Mouse (Mus musculus) liver, embryonic 14.5 days (tissue): Measurements from ENCODE around the gene Prkcb. TPM values are rescaled to one million over a fixed set of nuclear protein-coding genes. Genes with fewer than 3 reads are reported as not detected.

Source experiments
- ATAC-seq: fragments of 200-750 bp; cut with Nextera tagmentation; 2 replicates; pipeline ENCODE4 v1.8.0; 2017; ENCODE audit warnings: moderate number of reproducible peaks, mild to moderate bottlenecking, moderate library complexity; ENCODE audit not compliant: insufficient read depth
- DNase-seq, 3 experiments: peaks; one replicate each; pipeline ENCODE4 v3.0.0-alpha.2; 2012 to 2013; ENCODE audit warnings: low read depth in 3 of 3, low spot score in 3 of 3
- H3K27ac ChIP-seq: fragments of 300-500 bp; sonication (generic); 2 replicates; pipeline ENCODE4 v1.5.1; 2014; ENCODE audit warnings: moderate library complexity, mild to moderate bottlenecking, control low read depth, inconsistent platforms
- H3K27me3 ChIP-seq: fragments of 300-500 bp; sonication (generic); 2 replicates; pipeline ENCODE4 v1.6.1; 2014; ENCODE audit warnings: mild to moderate bottlenecking, low read length, moderate library complexity; ENCODE audit not compliant: control insufficient read depth, insufficient read depth
- H3K36me3 ChIP-seq: fragments of 300-500 bp; sonication (generic); replicated peaks from 2 replicates; pipeline ENCODE4 v1.6.1; 2014; ENCODE audit warnings: low read depth; ENCODE audit not compliant: control insufficient read depth, insufficient read depth
- H3K4me1 ChIP-seq, 2 experiments: fragments of 200-500 bp in 1 of 2; fragments of 300-500 bp in 1 of 2; sonication (generic) in 1 of 2; replicated peaks; 2 replicates each; pipeline ENCODE4 v1.6.1; 2012 to 2014; ENCODE audit warnings: antibody characterized with exemption in 1 of 2, inconsistent platforms in 1 of 2, low read length in 1 of 2; ENCODE audit not compliant: control insufficient read depth in 2 of 2, insufficient read depth in 2 of 2
- H3K4me2 ChIP-seq: fragments of 300-500 bp; sonication (generic); 2 replicates; pipeline ENCODE4 v1.6.1; 2014; ENCODE audit warnings: low read depth, mild to moderate bottlenecking, control low read depth, moderate library complexity
- H3K4me3 ChIP-seq, 2 experiments: fragments of 200-500 bp in 1 of 2; fragments of 300-500 bp in 1 of 2; sonication (generic) in 1 of 2; 2 replicates each; pipeline ENCODE4 v1.5.1; 2012 to 2014; ENCODE audit warnings: low read depth in 2 of 2, low read length in 2 of 2, mild to moderate bottlenecking in 2 of 2, control low read depth in 1 of 2, inconsistent platforms in 1 of 2, moderate library complexity in 1 of 2; ENCODE audit not compliant: insufficient read depth in 1 of 2
- H3K9ac ChIP-seq: fragments of 300-500 bp; sonication (generic); replicated peaks from 2 replicates; pipeline ENCODE4 v1.6.1; 2014; ENCODE audit warnings: mild to moderate bottlenecking, control low read depth, moderate library complexity
- H3K9me3 ChIP-seq: fragments of 300-500 bp; sonication (generic); 2 replicates; pipeline ENCODE4 v1.6.1; 2016; ENCODE audit warnings: low read length, mixed read lengths; ENCODE audit not compliant: control insufficient read depth
- CTCF ChIP-seq: IDR thresholded peaks from 2 replicates; pipeline ENCODE4 v1.5.1; 2016; ENCODE audit warnings: antibody characterized with exemption, low read depth, control low read depth
- EP300 ChIP-seq: IDR thresholded peaks from 2 replicates; pipeline ENCODE4 v1.6.1; 2016; ENCODE audit warnings: antibody characterized with exemption, low read depth
- WGBS: fragments of 180-500 bp; shearing (Covaris S2); extraction: QIAGEN DNeasy Blood & Tissue Kit; methylation state at CpG from one replicate; pipeline ENCODE4 v1.1.7; 2014; ENCODE audit not compliant: insufficient replicate concordance; 5-methylcytosine and 5-hydroxymethylcytosine counted together
- polyA plus RNA-seq, 2 experiments: library from polyadenylated mRNA; depleted of rRNA in 1 of 2; stranded (reverse) in 1 of 2; unstranded in 1 of 2; fragments of >200 nt; fragmentation: Nextera tagmentation in 1 of 2; extraction: Ambion mirVana in 1 of 2; gene quantifications; 2 replicates each; pipeline versions ENCODE4 v1.2.1 to v1.2.3; 2012 to 2014

Gene Prkcb
- polyA plus RNA-seq, 2 experiments: 1.6 to 2.3 TPM

- Histone ChIP-seq H3K9me3 (no peaks in the 10 kb centered on the region), H3K4me2 (no peak overlapping the region), H3K4me3 (no peak overlapping the region), H3K36me3 (no peaks in the 10 kb centered on the region), H3K9ac (no peak overlapping the region), H3K27ac (no peak overlapping the region), H3K4me1 (no peaks in the 10 kb centered on the region), H3K27me3 (no peaks in the 10 kb centered on the region)
- DNase-seq (no peak), ATAC-seq (no peak)
- no peak for TF ChIP-seq CTCF
- no peak for TF ChIP-seq EP300
- 51% methylated on average over 9 of the region's 9 CpGs for WGBS
Observed at GRCm38 (mm10) chr7:122622125-122622774, 333.7 kb downstream of the Prkcb start.

- 24% methylated on average over 1 of the region's 1 CpGs for WGBS
- Histone ChIP-seq H3K27me3 (no peaks in the 10 kb centered on the region), H3K27ac (no peak overlapping the region), H3K4me1 (no peaks in the 10 kb centered on the region), H3K4me3 (no peak overlapping the region), H3K9me3 (no peaks in the 10 kb centered on the region), H3K36me3 (no peaks in the 10 kb centered on the region), H3K9ac (no peak overlapping the region), H3K4me2 (no peak overlapping the region)
- no peak for TF ChIP-seq CTCF
- no peak for TF ChIP-seq EP300
- DNase-seq (no peak), ATAC-seq (no peak)
Observed at GRCm38 (mm10) chr7:122623753-122624152, 335.2 kb downstream of the Prkcb start.

GRCm38 (mm10) chr7:122628050-122628449 lies 339.5 kb downstream of the Prkcb start:
- H3K4me2 ChIP-seq: no peak overlapping the region
- no peaks in the 10 kb centered on the region for H3K9me3 ChIP-seq
- DNase-seq (no peak), ATAC-seq (no peak)
- no peak overlapping the region for H3K4me3 ChIP-seq
- no peaks in the 10 kb centered on the region for H3K36me3 ChIP-seq
- no peak overlapping the region for H3K27ac ChIP-seq
- no peak overlapping the region for H3K9ac ChIP-seq
- 76% methylated on average over 5 of the region's 5 CpGs for WGBS
- H3K27me3 ChIP-seq: no peaks in the 10 kb centered on the region
- H3K4me1 ChIP-seq: no peaks in the 10 kb centered on the region
- TF ChIP-seq EP300 (no peak), CTCF (no peak)

GRCm38 (mm10) chr7:122630386-122630785 lies 341.8 kb downstream of the Prkcb start:
- Histone ChIP-seq H3K9me3 (no peaks in the 10 kb centered on the region), H3K27me3 (no peaks in the 10 kb centered on the region), H3K9ac (no peak overlapping the region), H3K4me2 (no peak overlapping the region), H3K4me3 (no peak overlapping the region), H3K4me1 (no peaks in the 10 kb centered on the region), H3K36me3 (no peaks in the 10 kb centered on the region), H3K27ac (no peak overlapping the region)
- WGBS: 68% methylated on average over 2 of the region's 2 CpGs
- no peak for DNase-seq
- ATAC-seq: no peak
- TF ChIP-seq CTCF: no peak

GRCm38 (mm10) chr7:122631151-122631550 lies 342.6 kb downstream of the Prkcb start:
- DNase-seq (no peak), ATAC-seq (no peak)
- Histone ChIP-seq H3K27me3 (no peaks in the 10 kb centered on the region), H3K9me3 (no peaks in the 10 kb centered on the region), H3K4me3 (no peak overlapping the region), H3K9ac (no peak overlapping the region), H3K4me1 (no peaks in the 10 kb centered on the region), H3K4me2 (no peak overlapping the region), H3K36me3 (no peaks in the 10 kb centered on the region), H3K27ac (no peak overlapping the region)
- TF ChIP-seq EP300 (no peak), CTCF (no peak)
- 39% methylated on average over 3 of the region's 3 CpGs for WGBS
